Mouse (Mus musculus) retina, postnatal 7 days (tissue): ENCODE data around the gene Cstb.

Source experiments
- DNase-seq: peaks from one replicate; pipeline ENCODE4 v3.0.0-alpha.2; 2012; ENCODE audit warnings: low read depth, low spot score

Gene Cstb

GRCm38 (mm10) chr10:78458348-78459111, 33.1 kb downstream of the Cstb start:
- no peak for DNase-seq

DNA sequence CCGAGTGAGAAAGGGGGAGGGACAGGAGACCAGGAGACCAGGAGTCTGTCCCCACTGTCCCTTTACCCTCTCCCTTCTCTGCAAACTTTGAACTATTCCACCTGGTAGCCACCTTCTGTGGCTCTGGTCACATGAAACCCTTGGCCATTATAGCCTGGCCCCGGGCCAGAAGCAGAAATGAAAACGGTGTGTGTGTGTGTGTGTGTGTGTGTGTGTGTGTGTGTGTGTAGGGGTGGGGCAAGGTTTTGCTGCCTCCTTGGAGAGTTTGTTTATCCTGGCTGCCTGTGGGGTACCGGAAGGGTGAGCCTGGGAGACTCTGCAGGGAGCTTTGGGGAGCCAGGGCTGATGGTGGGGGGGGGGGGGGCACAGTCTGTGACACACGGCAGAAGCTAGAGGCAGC, 35.0 kb downstream of the Cstb start:
- no peak for DNase-seq

DNA sequence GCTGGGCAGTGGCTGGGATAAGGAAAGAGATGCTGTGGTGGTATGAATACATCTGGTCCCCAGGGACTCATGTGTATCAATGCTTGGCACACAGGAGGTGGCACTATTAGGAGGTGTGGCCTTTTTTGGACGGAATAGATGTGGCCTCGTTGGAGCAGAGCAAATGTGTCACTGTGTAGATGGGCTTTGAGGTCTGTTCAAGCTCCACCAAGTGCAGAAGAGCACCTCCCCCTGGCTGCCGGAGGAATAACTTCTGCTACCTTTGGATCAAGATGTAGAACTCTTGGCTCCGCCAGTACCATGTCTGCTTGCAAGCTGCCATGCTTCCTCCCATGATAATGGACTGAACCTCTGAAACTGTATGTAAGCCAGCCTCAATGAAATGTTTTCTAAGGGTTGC, 36.3 kb downstream of the Cstb start:
- no peak for DNase-seq

DNA sequence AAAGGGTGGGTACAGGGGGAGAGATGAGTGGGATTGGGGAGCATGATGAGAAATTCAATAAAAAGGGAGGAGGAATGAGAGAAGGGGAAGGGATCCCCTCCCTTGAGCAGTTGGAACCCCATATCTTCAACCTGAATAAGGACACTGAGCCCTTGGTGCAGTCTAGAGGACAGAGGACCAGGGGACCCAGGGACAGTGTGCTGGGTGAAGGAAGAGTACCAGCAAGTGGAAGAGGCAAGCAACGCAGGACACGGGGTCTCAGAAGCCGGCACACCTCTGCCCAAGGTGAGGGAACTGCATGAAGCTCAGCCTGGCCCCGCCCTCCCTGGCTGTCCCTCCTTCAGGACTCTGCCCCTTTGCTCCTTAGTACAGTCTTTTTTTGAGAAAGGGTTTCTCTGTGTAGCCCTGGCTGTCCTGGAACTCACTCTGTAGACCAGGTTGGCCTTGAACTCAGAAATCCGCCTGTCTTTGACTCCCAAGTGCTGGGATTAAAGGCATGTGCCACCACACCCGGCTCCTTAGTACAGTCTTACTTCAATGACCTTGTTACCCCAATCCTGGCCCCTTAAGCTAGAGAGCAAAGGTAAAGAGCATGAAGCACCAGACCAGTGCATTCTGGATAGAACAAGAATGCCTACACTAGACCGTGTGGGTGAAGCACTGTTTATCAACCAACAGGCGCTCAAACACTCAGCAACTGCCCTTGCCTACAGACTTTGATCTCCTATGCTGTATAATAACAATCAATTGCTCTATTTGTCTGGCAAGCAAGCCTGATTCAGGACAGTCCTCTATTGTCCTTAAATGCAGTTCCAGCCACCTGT, 37.7 kb downstream of the Cstb start:
- DNase-seq: no peak

- no peak for DNase-seq
These were observed 38.3 kb downstream of the Cstb start for GRCm38 (mm10) chr10:78463769-78464167.

- DNase-seq: no peak
These were observed 38.8 kb downstream of the Cstb start for GRCm38 (mm10) chr10:78464201-78464791.

GRCm38 (mm10) chr10:78464792-78465207, 39.3 kb downstream of the Cstb start, which contains the start of gene Pdxk:
Gene Pdxk (minus strand): TSS chr10:78464975.
- DNase-seq: peak; percentile 83

DNA sequence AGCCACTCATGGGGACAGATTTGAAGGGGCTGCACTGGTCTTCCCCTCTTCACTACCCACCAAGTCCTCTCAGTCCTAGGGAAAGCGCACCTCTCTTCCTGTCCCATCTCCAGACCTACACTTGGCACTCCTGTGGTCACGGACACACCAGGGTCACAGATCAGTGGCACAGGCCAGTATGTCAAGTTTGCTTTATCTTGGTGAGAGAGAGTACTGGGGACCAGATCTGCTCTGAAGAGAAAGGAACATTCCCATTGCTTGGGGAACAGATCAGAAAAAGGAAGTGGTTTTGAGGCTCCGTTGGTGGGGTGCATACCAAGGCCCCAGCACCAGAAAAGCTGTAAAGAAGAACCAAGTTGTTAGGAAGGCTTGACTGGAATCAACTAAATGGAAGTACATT, 40.0 kb downstream of the Cstb start:
- no peak for DNase-seq

DNA sequence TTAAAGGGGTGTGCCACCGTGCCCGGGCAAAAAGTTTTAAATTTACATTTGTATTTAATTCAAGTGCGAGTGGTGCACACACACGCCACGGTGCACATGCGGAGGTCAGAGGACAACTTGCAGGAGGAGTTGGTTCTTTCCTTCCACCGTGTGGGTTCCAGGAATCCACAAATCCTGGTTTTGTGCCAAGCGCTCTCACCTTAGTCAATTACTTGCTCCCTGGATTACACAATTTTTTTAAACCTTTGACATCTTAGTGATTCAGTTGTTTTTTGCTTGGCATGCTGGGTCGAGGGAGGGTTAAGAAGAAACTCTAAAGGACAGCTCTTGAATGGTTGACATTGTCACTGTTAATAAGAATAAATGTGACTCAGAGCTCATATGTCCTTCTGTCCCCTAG, 41.2 kb downstream of the Cstb start:
- no peak for DNase-seq

DNA sequence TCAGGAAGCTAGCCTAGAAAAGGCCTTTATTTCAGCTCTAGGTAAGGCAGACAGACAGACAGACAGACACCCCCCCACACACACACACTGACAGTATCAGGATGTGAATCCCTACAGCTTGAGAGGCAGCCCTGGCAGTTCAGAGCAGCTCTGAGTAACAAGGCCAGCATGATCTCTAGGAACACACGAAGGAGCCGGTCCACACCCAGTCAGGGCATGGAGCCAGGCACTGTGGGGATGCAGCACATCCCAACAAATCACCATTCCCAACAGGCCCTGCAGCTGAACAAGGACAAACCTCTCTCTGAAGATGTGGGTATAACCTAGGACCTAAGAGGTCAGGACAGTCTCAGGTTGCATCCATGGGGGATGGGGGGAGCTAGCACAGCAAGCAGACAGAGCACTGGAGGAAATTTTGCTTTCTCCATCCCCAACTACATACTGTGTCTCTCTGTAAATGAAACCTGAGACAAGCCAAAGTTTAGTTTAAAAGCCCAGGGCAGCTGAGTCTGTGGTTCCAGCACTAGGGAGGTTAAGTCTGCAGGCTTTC, 42.4 kb downstream of the Cstb start:
- DNase-seq: no peak

- no peak for DNase-seq
These were observed 45.3 kb downstream of the Cstb start for GRCm38 (mm10) chr10:78470582-78471313.

DNA sequence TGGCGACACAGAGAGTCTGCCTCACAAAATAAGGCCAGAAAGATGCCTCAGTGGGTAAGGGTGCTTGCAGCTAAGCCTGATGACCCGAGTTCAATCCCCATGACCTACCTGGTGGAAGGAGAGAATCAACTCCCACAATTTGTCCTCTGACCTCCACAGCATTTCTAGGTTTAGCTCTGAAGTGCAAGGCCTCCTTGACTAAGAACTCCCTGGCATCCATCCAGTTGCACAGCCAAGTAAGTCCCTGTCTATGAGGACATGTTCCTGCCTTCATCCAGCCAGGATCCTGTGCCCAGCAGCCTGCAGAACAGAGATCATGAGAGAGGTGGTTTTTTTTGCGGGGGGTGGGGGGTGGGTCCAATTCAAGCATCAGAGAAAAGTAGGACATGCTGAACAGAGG, 46.6 kb downstream of the Cstb start:
- no peak for DNase-seq

GRCm38 (mm10) chr10:78473434-78473833, 48.0 kb downstream of the Cstb start:
- no peak for DNase-seq

- DNase-seq: no peak
These were observed 49.3 kb downstream of the Cstb start for GRCm38 (mm10) chr10:78474759-78475158.

DNA sequence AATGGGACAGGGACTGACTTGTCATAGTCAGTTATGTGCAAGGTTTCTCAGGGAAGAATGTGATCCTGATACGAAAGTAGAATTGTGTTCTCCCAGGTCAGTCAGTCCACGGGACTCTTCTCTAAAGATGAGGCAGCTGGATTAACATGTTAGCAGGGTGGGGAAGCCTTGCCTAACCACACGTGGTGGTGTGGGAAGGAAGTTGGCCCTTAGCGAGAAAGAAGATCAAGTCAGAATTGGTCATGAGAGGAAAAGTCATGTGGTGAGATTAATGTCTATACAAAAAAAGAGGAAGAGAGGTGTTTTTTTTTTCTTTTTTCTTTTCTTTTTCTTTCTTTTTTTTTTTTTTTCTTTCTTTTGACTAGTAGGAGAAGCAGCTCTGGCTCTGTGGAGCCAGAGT, 51.4 kb downstream of the Cstb start:
- DNase-seq: no peak
